Mouse (Mus musculus): ENCODE measurements around the gene Zfp358.

The Zfp358 gene

GRCm38 (mm10) chr8:3499751-3500150 lies 6.8 kb downstream of the Zfp358 start:
- DNase-seq (ENCODE audit: low spot score in 2 of 2), result no peak

GRCm38 (mm10) chr8:3500235-3501090 lies 7.5 kb downstream of the Zfp358 start, which contains the start of gene Mcoln1:
Mcoln1 (plus strand) TSS chr8:3500457.
- peak; percentile 97 to 98 for DNase-seq (ENCODE audit: low spot score in 2 of 2)

DNA sequence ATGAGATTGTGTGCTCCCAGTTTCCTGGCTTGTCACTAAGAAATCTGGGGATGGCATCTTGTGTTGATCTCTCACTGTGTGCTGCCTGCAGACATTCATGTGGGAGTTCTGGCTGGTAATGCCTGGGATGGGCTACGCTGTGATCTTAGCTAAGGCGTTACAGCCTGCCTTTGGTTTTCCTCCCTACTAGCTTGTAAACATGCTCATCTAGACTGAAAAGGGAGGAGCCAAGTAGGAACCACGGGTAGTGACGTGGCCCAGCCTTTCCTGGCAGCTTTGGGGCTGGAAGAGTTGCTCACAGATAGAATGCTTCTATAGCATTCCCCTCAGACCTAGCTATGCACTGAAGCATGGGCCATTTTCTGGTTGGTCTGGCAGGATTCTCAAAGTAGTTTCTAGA lies 9.3 kb downstream of the Zfp358 start:
- DNase-seq (ENCODE audit: low spot score in 2 of 2), result no peak

- no peak for DNase-seq (ENCODE audit: low spot score in 2 of 2)
Observed at GRCm38 (mm10) chr8:3507979-3508754, 15.2 kb downstream of the Zfp358 start.

GRCm38 (mm10) chr8:3514681-3515247 lies 21.8 kb downstream of the Zfp358 start:
- DNase-seq (ENCODE audit: low spot score in 2 of 2), result no peak

- peak; percentile 78 to 82 for DNase-seq (ENCODE audit: low spot score in 2 of 2)
Observed at GRCm38 (mm10) chr8:3515260-3515671, 22.3 kb downstream of the Zfp358 start, which contains the start of gene Pnpla6. Pnpla6 (plus strand) TSS chr8:3515384.

DNA sequence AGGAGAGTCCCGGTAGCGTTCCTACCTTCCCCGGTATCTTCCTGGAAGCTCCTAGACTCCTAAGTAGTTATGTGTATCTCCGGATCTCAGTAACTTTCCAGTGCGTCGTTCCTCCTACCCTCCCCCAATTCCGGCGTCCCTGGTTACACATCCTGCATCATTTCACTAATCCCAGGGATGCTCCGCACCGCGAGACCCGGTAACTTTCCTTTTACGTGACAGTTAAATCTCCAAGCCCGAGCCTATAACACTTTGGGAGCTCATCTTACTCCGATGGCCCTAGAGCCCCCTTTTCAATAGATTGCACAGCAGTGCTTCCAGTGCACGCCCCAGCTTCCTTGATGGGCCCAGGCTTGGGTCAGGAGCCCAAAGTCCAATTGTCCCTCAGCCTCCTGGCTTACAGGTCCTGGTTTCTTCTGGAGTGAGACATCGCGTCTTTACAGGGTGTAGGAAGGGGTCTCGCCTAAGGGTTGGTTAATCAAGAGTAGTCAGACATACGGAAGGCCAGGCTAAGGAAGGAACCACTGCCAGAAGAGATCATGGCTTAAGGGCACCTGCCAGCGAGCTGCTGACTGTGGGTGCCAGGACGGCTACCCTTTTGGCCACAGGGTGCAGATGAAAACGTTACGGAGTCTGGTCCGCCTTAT lies 23.0 kb downstream of the Zfp358 start:
- DNase-seq (ENCODE audit: low spot score in 2 of 2), result no peak

DNA sequence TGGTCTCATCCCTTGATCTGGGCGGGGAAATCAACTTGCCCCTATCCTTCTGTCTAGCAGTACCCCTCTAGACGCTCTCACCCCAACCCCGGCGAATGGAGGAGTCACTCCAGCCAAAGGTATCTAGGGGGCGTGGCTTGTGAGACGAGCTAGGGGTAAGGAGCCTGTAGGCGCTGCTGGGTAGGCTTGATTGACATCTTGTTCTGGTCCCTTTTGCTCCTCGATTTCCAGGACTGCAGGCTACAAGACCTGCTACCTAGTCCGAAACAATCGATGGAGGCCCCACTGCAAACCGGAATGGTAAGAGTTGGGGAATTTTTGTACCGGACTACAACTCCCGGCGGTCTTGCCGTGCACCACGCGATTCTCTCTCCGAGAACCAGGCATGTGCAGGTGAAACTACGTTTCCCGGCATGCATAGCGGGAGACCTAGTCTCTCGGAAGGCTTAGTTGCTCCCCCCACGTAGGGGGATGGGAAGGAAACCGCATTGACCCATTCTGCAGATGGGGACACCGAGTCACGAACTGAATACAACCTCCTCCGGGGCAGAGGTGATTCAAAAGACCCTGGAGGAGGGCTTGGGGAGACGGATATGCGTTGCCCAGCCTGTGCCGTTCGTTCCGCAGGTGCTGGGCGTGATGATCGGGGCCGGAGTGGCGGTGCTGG lies 23.6 kb downstream of the Zfp358 start:
- peak; percentile 79 to 89 for DNase-seq (ENCODE audit: low spot score in 2 of 2)

- peak in 1 of 2 experiments; percentile 44 for DNase-seq (ENCODE audit: low spot score in 2 of 2)
Observed at GRCm38 (mm10) chr8:3517117-3517495, 24.2 kb downstream of the Zfp358 start.

DNA sequence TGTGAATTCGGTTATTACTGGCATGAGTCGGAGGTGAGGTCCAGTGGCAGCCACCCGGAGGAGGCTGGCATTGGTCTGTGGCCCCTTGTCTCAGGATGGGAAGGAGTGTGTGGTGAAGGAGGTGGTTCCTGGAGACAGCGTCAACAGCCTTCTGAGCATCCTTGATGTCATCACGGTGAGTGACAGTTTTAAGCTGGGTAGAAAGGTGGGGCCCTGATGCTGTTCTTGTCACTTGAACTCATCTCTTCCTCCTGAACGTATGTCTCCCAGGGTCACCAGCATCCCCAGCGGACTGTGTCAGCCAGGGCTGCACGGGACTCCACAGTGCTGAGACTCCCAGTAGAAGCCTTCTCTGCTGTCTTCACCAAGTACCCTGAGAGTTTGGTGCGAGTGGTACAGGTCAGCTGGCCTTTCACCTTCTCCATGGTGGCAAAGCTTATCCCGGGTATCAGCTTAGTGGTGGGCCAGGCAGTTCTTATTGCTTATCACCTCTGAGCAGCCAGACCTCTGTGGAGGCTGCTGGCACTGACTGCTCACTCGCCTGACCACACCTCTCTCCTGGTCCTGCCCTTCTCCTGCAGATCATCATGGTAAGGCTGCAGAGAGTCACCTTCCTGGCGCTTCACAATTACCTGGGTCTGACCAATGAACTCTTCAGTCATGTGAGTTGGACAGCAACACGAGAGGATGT lies 29.2 kb downstream of the Zfp358 start:
- DNase-seq (ENCODE audit: low spot score in 2 of 2), result no peak

DNA sequence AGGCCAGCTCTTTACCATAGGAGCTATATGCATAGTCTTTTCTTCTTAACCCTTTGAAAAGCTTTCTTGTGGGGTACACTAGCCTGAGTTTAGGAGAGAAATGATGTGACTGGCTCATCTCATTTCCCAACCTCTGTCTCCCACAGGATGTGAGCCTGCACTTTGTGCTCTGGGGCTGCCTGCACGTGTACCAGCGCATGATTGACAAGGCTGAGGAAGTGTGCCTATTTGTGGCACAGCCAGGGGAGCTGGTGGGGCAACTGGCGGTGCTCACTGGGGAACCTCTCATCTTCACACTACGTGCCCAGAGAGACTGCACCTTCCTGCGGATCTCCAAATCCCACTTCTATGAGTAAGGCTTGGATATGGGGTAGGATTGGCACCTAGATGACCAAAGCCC lies 37.9 kb downstream of the Zfp358 start:
- DNase-seq (ENCODE audit: low spot score in 2 of 2), result no peak

DNA sequence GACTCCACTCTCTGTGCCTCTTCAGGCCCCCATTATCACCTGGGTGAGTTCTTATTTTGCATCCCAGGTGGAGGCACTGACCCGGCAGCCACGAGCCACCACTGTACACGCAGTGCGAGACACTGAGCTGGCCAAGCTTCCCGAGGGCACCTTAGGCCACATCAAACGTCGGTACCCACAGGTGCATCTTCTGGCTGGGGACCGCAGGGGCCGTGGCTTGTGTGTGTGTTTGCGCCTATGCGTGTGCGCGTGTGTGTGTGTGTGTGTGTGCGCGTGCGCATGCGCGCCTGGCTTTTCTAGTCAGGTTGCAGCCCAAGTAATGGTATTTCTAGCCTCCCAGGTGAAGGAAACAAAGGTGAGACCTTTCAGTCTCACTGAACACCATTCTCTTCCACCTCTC lies 39.0 kb downstream of the Zfp358 start:
- no peak for DNase-seq (ENCODE audit: low spot score in 2 of 2)

- no peak for DNase-seq (ENCODE audit: low spot score in 2 of 2)
Observed at GRCm38 (mm10) chr8:3536053-3536841, 43.3 kb downstream of the Zfp358 start.

DNA sequence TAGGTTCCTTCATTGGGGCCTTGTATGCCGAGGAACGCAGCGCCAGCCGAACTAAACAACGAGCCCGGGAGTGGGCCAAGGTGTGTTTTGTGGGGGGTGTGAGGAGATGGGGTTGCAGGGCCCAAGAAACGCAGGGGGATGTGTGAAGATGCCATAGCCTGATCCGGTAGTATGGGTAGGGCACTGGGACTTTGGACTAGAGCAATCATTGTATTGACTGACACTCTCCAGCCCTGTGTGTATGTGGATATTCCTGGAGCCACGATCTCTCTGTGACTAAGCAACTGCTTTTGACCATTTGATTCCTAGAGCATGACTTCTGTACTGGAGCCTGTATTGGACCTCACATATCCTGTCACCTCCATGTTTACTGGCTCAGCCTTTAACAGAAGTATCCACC lies 44.0 kb downstream of the Zfp358 start:
- DNase-seq (ENCODE audit: low spot score in 2 of 2), result no peak

DNA sequence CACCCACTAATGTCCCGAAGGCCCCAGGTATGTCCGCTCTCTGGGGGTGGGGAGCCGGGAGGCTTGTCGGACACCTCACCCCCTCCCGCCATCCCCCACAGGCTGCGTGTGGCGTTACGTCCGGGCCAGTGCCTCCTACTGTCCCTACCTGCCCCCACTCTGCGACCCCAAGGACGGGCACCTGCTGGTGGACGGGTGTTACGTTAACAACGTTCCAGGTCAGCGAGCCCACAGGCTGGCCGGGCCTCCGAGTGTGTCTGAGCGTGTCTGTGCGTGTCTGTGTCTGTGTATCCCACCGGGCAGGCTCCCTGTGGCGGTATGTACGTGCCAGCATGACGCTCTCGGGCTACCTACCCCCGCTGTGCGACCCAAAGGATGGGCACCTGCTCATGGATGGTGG lies 44.7 kb downstream of the Zfp358 start:
- no peak for DNase-seq (ENCODE audit: low spot score in 2 of 2)

DNA sequence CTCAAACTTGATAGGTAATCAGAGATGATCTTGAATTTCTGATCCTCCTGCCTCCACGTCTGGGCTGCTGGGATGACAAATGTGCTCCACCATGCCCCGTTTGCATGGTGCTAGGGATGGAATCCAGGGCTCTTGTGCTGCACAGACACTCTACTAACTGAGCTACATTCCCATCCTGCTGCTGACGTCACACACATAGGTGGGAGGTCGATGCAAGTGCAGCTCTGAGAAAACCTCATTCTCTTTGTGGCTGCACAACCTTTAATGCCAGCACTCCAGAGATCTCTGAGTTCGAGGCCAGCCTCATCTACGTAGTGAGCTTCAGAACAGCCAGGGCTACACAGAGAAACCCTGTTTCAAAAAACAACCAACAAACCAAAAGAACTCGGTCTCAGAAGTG lies 46.2 kb downstream of the Zfp358 start:
- no peak for DNase-seq (ENCODE audit: low spot score in 2 of 2)

GRCm38 (mm10) chr8:3540076-3540475 lies 47.1 kb downstream of the Zfp358 start:
- DNase-seq (ENCODE audit: low spot score in 2 of 2), result no peak

- DNase-seq (ENCODE audit: low spot score in 2 of 2), result no peak
Observed at GRCm38 (mm10) chr8:3546511-3546910, 53.6 kb downstream of the Zfp358 start.
